Mouse (Mus musculus): ENCODE data around the gene Lmx1a. TPM values are rescaled to one million over a fixed set of nuclear protein-coding genes. Genes with fewer than 3 reads are reported as not detected.

The Lmx1a gene
- polyA plus RNA-seq, 1 experiment = not detected

- TF ChIP-seq TCF12 (IDR thresholded peaks at IDR 0.05; ENCODE audit: insufficient read depth, poor library complexity, severe bottlenecking) = no peak
- no peak for TF ChIP-seq TCF3 (IDR thresholded peaks at IDR 0.05; ENCODE audit: insufficient read length, low read depth)
- no peak for TF ChIP-seq MAX (IDR thresholded peaks at IDR 0.05; ENCODE audit: low read depth)
- no peaks in the 10 kb centered on the region for H3K36me3 ChIP-seq (ENCODE audit: control insufficient read depth, insufficient read depth)
Measured at GRCm38 (mm10) chr1:167652336-167652735, 36.7 kb upstream of the Lmx1a start.

GRCm38 (mm10) chr1:167659065-167659464, 30.0 kb upstream of the Lmx1a start:
- Histone ChIP-seq H3K4me3 (no peak overlapping the region), H3K4me2 (ENCODE audit: low read depth) (no peak overlapping the region), H3K79me2 (ENCODE audit: control insufficient read depth, insufficient read depth) (no peaks in the 10 kb centered on the region), H3ac (ENCODE audit: control insufficient read depth, insufficient read length) (no peak overlapping the region), H3K36me3 (ENCODE audit: control insufficient read depth, insufficient read depth) (no peaks in the 10 kb centered on the region), H3K27me3 (ENCODE audit: control insufficient read depth, insufficient read depth, insufficient read length) (peaks cover 11% of the 10 kb centered on the region)
- TF ChIP-seq USF1 (IDR thresholded peaks at IDR 0.05; ENCODE audit: low read depth) (no peak), POLR2AphosphoS2 (IDR thresholded peaks at IDR 0.05; ENCODE audit: insufficient read length, low read depth) (no peak), SRF (IDR thresholded peaks at IDR 0.05; ENCODE audit: control insufficient read depth, insufficient read length, low read depth) (no peak), REST (IDR thresholded peaks at IDR 0.05; ENCODE audit: insufficient read depth, insufficient read length) (no peak), POLR2A (IDR thresholded peaks at IDR 0.05; ENCODE audit: insufficient read length, low read depth) (no peak), TCF3 (IDR thresholded peaks at IDR 0.05; ENCODE audit: insufficient read length, low read depth) (no peak), CEBPB (IDR thresholded peaks at IDR 0.05; ENCODE audit: insufficient read depth, poor library complexity, severe bottlenecking) (no peak), TCF12 (IDR thresholded peaks at IDR 0.05; ENCODE audit: insufficient read depth, poor library complexity, severe bottlenecking) (no peak), MAX (IDR thresholded peaks at IDR 0.05; ENCODE audit: low read depth) (no peak), MYOG (IDR thresholded peaks at IDR 0.05; ENCODE audit: control insufficient read depth in 1 of 3, insufficient read depth in 1 of 3, insufficient read length in 2 of 3, low read depth in 2 of 3) (no peak), MYOD1 (IDR thresholded peaks at IDR 0.05; ENCODE audit: control insufficient read depth in 1 of 3, insufficient read length in 2 of 3, low read depth in 2 of 3) (no peak), E2F4 (IDR thresholded peaks at IDR 0.05; ENCODE audit: insufficient read depth) (no peak)

More at GRCm38 (mm10) chr1:167652336-167652735, 36.7 kb upstream of the Lmx1a start:
- H3K27me3 ChIP-seq (ENCODE audit: control insufficient read depth, insufficient read depth, insufficient read length) = no peaks in the 10 kb centered on the region
- H3K4me2 ChIP-seq (ENCODE audit: low read depth) = no peak overlapping the region
- H3ac ChIP-seq (ENCODE audit: control insufficient read depth, insufficient read length) = no peak overlapping the region
- no peak overlapping the region for H3K4me3 ChIP-seq
- no peaks in the 10 kb centered on the region for H3K79me2 ChIP-seq (ENCODE audit: control insufficient read depth, insufficient read depth)

- Histone ChIP-seq H3K4me3 (no peak overlapping the region), H3K27me3 (ENCODE audit: control insufficient read depth, insufficient read depth, insufficient read length) (peaks cover 11% of the 10 kb centered on the region), H3ac (ENCODE audit: control insufficient read depth, insufficient read length) (no peak overlapping the region), H3K36me3 (ENCODE audit: control insufficient read depth, insufficient read depth) (no peaks in the 10 kb centered on the region), H3K4me2 (ENCODE audit: low read depth) (peak overlapping the region; percentile 30), H3K79me2 (ENCODE audit: control insufficient read depth, insufficient read depth) (no peaks in the 10 kb centered on the region)
- TF ChIP-seq POLR2A (IDR thresholded peaks at IDR 0.05; ENCODE audit: insufficient read length, low read depth) = no peak
- no peak for TF ChIP-seq CEBPB (IDR thresholded peaks at IDR 0.05; ENCODE audit: insufficient read depth, poor library complexity, severe bottlenecking)
- TF ChIP-seq MYOG (IDR thresholded peaks at IDR 0.05; ENCODE audit: control insufficient read depth in 1 of 3, insufficient read depth in 1 of 3, insufficient read length in 2 of 3, low read depth in 2 of 3) = no peak
- no peak for TF ChIP-seq SRF (IDR thresholded peaks at IDR 0.05; ENCODE audit: control insufficient read depth, insufficient read length, low read depth)
- no peak for TF ChIP-seq TCF3 (IDR thresholded peaks at IDR 0.05; ENCODE audit: insufficient read length, low read depth)
- TF ChIP-seq E2F4 (IDR thresholded peaks at IDR 0.05; ENCODE audit: insufficient read depth) = no peak
- TF ChIP-seq MAX (IDR thresholded peaks at IDR 0.05; ENCODE audit: low read depth) = no peak
- TF ChIP-seq REST (IDR thresholded peaks at IDR 0.05; ENCODE audit: insufficient read depth, insufficient read length) = no peak
- TF ChIP-seq TCF12 (IDR thresholded peaks at IDR 0.05; ENCODE audit: insufficient read depth, poor library complexity, severe bottlenecking) = no peak
Measured at GRCm38 (mm10) chr1:167660521-167661101, 28.4 kb upstream of the Lmx1a start.

- Histone ChIP-seq H3K79me2 (ENCODE audit: control insufficient read depth, insufficient read depth) (no peaks in the 10 kb centered on the region), H3ac (ENCODE audit: control insufficient read depth, insufficient read length) (no peak overlapping the region), H3K4me2 (ENCODE audit: low read depth) (peak overlapping the region; percentile 30), H3K27me3 (ENCODE audit: control insufficient read depth, insufficient read depth, insufficient read length) (peaks cover 11% of the 10 kb centered on the region), H3K4me3 (no peak overlapping the region), H3K36me3 (ENCODE audit: control insufficient read depth, insufficient read depth) (no peaks in the 10 kb centered on the region)
- TF ChIP-seq CEBPB (IDR thresholded peaks at IDR 0.05; ENCODE audit: insufficient read depth, poor library complexity, severe bottlenecking) = no peak
- no peak for TF ChIP-seq TCF12 (IDR thresholded peaks at IDR 0.05; ENCODE audit: insufficient read depth, poor library complexity, severe bottlenecking)
- TF ChIP-seq E2F4 (IDR thresholded peaks at IDR 0.05; ENCODE audit: insufficient read depth) = no peak
- no peak for TF ChIP-seq MYOD1 (IDR thresholded peaks at IDR 0.05; ENCODE audit: control insufficient read depth in 1 of 3, insufficient read length in 2 of 3, low read depth in 2 of 3)
- no peak for TF ChIP-seq POLR2AphosphoS2 (IDR thresholded peaks at IDR 0.05; ENCODE audit: insufficient read length, low read depth)
Measured at GRCm38 (mm10) chr1:167661123-167661522, 27.9 kb upstream of the Lmx1a start.

- H3ac ChIP-seq (ENCODE audit: control insufficient read depth, insufficient read length) = no peak overlapping the region
- H3K4me2 ChIP-seq (ENCODE audit: low read depth) = no peak overlapping the region
- no peaks in the 10 kb centered on the region for H3K79me2 ChIP-seq (ENCODE audit: control insufficient read depth, insufficient read depth)
- no peak overlapping the region for H3K4me3 ChIP-seq
- H3K36me3 ChIP-seq (ENCODE audit: control insufficient read depth, insufficient read depth) = no peaks in the 10 kb centered on the region
- peaks cover 11% of the 10 kb centered on the region for H3K27me3 ChIP-seq (ENCODE audit: control insufficient read depth, insufficient read depth, insufficient read length)
- TF ChIP-seq SRF (IDR thresholded peaks at IDR 0.05; ENCODE audit: control insufficient read depth, insufficient read length, low read depth) (no peak), CEBPB (IDR thresholded peaks at IDR 0.05; ENCODE audit: insufficient read depth, poor library complexity, severe bottlenecking) (no peak), E2F4 (IDR thresholded peaks at IDR 0.05; ENCODE audit: insufficient read depth) (no peak)
Measured at GRCm38 (mm10) chr1:167663136-167663535, 25.9 kb upstream of the Lmx1a start.
